In genomic region chr2:27883276-27883675, GRCm38 (mm10) we compare ENCODE assay signal across 24 mouse cellular contexts. TPM values are rescaled to one million over a fixed set of nuclear protein-coding genes. Genes with fewer than 3 reads are reported as not detected.
DNase-seq lines count a peak whose midpoint lies in the region; ATAC-seq lines count a peak whose summit lies in the region.
"Had no signal": no experiment of that assay in that cellular context is flagged by ENCODE, and none has a peak within 500 bp of the region (broad histone marks: within the 10 kb centered on the region; RNA-seq: fewer than 3 reads in every experiment).

No protein-coding gene starts in this region.

- H3K9ac ChIP-seq in limb, embryonic 13.5 days, result no peak overlapping the region
- H3K9ac ChIP-seq in limb, embryonic 15.5 days, result no peak overlapping the region
- no peak overlapping the region for H3K9ac ChIP-seq in midbrain, embryonic 11.5 days (ENCODE audit: low read length)
- H3K9ac ChIP-seq: embryonic facial prominence, embryonic 13.5 days; embryonic facial prominence, embryonic 15.5 days; forebrain, embryonic 12.5 days had no signal

- peaks cover 16% of the 10 kb centered on the region; the same call in 1 of the 2 replicates for H3K27me3 ChIP-seq in heart, embryonic 10.5 days (ENCODE audit: insufficient read depth, poor library complexity, severe bottlenecking)
- H3K27me3 ChIP-seq in limb, embryonic 13.5 days, result no peaks in the 10 kb centered on the region
- peaks cover 17% of the 10 kb centered on the region for H3K27me3 ChIP-seq in limb, embryonic 10.5 days (ENCODE audit: low read depth, poor library complexity, severe bottlenecking)
- H3K27me3 ChIP-seq in limb, embryonic 15.5 days, result no peaks in the 10 kb centered on the region
- H3K27me3 ChIP-seq in midbrain, embryonic 11.5 days (ENCODE audit: control insufficient read depth, insufficient read depth, low read length), result 0 out of 2 replicates have a peak, but pooled peaks cover 4% of the 10 kb centered on the region
- H3K27me3 ChIP-seq: embryonic facial prominence, embryonic 13.5 days; embryonic facial prominence, embryonic 15.5 days had no signal

- H3K4me3 ChIP-seq in heart, embryonic 10.5 days, result no peak overlapping the region
- H3K4me3 ChIP-seq in limb, embryonic 13.5 days, result no peak overlapping the region
- no peak overlapping the region for H3K4me3 ChIP-seq in limb, embryonic 10.5 days
- no peak overlapping the region for H3K4me3 ChIP-seq in limb, embryonic 15.5 days
- H3K4me3 ChIP-seq in midbrain, embryonic 11.5 days (ENCODE audit: low read depth, low read length), result no peak overlapping the region
- H3K4me3 ChIP-seq: embryonic facial prominence, embryonic 13.5 days; embryonic facial prominence, embryonic 15.5 days; erythroblast, embryonic 14.5 days; forebrain, embryonic 10.5 days; forebrain, embryonic 12.5 days had no signal

- peaks cover 47% of the 10 kb centered on the region for H3K4me1 ChIP-seq in heart, embryonic 10.5 days
- peaks cover 39% of the 10 kb centered on the region for H3K4me1 ChIP-seq in limb, embryonic 13.5 days
- H3K4me1 ChIP-seq in limb, embryonic 10.5 days, result peaks cover 37% of the 10 kb centered on the region
- peaks cover 47% of the 10 kb centered on the region for H3K4me1 ChIP-seq in limb, embryonic 15.5 days
- H3K4me1 ChIP-seq in midbrain, embryonic 11.5 days (ENCODE audit: control insufficient read depth, insufficient read depth, low read length), result peaks cover 22% of the 10 kb centered on the region

- no peak overlapping the region for H3K4me2 ChIP-seq in limb, embryonic 13.5 days (replicated peaks)
- H3K4me2 ChIP-seq in limb, embryonic 15.5 days, result no peak overlapping the region
- no peak overlapping the region for H3K4me2 ChIP-seq in midbrain, embryonic 11.5 days
- H3K4me2 ChIP-seq: embryonic facial prominence, embryonic 13.5 days; embryonic facial prominence, embryonic 15.5 days; forebrain, embryonic 12.5 days had no signal

- DNase-seq in gastrocnemius, postnatal 25 days, result peak; percentile 50
- no peak for DNase-seq in gastrocnemius, postnatal 4 days (ENCODE audit: low spot score in 2 of 2)
- DNase-seq in heart, embryonic 10.5 days (ENCODE audit: low spot score), result no peak
- DNase-seq in heart, adult 9 months (ENCODE audit: low spot score in 2 of 2), result no peak
- DNase-seq in limb, embryonic 10.5 days (ENCODE audit: low spot score), result no peak
- no peak for DNase-seq in midbrain, embryonic 11.5 days (ENCODE audit: low spot score, missing footprints)
- DNase-seq: adrenal gland, adult 2 months; adrenal gland, postnatal 10 days; adrenal gland, postnatal 25 days; cerebellum, adult 11 months; cerebellum, adult 18-20 months; cerebellum, adult 8-10 months; cerebellum, adult 9-11 months; cerebellum, postnatal 14 days; cerebellum, postnatal 36 days; embryo, embryonic 11 days had no signal

- ATAC-seq in limb, embryonic 13.5 days (ENCODE audit: low FRiP score, low read depth), result no peak
- no peak for ATAC-seq in limb, embryonic 15.5 days (ENCODE audit: insufficient number of reproducible peaks, low FRiP score, low TSS enrichment, low read depth)
- no peak for ATAC-seq in midbrain, embryonic 11.5 days (ENCODE audit: low FRiP score)
- ATAC-seq: forebrain, embryonic 14.5 days had no signal

- peak overlapping the region; percentile 11; the same call in 1 of the 2 replicates for H3K27ac ChIP-seq in heart, embryonic 10.5 days
- peak overlapping the region; percentile 3; the same call in 1 of the 2 replicates for H3K27ac ChIP-seq in limb, embryonic 13.5 days
- H3K27ac ChIP-seq in limb, embryonic 10.5 days, result no peak overlapping the region
- 0 out of 2 replicates have a peak overlapping the region, but pooled peaks have one; percentile 17 for H3K27ac ChIP-seq in limb, embryonic 15.5 days
- no peak overlapping the region for H3K27ac ChIP-seq in midbrain, embryonic 11.5 days (ENCODE audit: low read depth, low read length)
- H3K27ac ChIP-seq: embryonic facial prominence, embryonic 13.5 days; embryonic facial prominence, embryonic 15.5 days; forebrain, embryonic 10.5 days; forebrain, embryonic 12.5 days had no signal

- H3K9me3 ChIP-seq in heart, embryonic 10.5 days, result no peaks in the 10 kb centered on the region
- no peaks in the 10 kb centered on the region for H3K9me3 ChIP-seq in limb, embryonic 13.5 days
- no peaks in the 10 kb centered on the region for H3K9me3 ChIP-seq in limb, embryonic 10.5 days (replicated peaks)
- no peaks in the 10 kb centered on the region for H3K9me3 ChIP-seq in limb, embryonic 15.5 days
- no peaks in the 10 kb centered on the region for H3K9me3 ChIP-seq in midbrain, embryonic 11.5 days (ENCODE audit: control insufficient read depth, low read length)
- H3K9me3 ChIP-seq: embryonic facial prominence, embryonic 13.5 days; embryonic facial prominence, embryonic 15.5 days; forebrain, embryonic 10.5 days; forebrain, embryonic 12.5 days had no signal

- WGBS in heart, embryonic 10.5 days, result 80% methylated on average over 7 of the region's 7 CpGs
- 55% methylated on average over 7 of the region's 7 CpGs for WGBS in limb, embryonic 13.5 days
- 76% methylated on average over 7 of the region's 7 CpGs for WGBS in limb, embryonic 10.5 days
- WGBS in limb, embryonic 15.5 days, result 56% methylated on average over 7 of the region's 7 CpGs
- 92% methylated on average over 7 of the region's 7 CpGs for WGBS in midbrain, embryonic 11.5 days

- H3K36me3 ChIP-seq in heart, embryonic 10.5 days, result no peaks in the 10 kb centered on the region
- H3K36me3 ChIP-seq in limb, embryonic 13.5 days, result no peaks in the 10 kb centered on the region
- H3K36me3 ChIP-seq in limb, embryonic 10.5 days, result no peaks in the 10 kb centered on the region
- H3K36me3 ChIP-seq in limb, embryonic 15.5 days, result no peaks in the 10 kb centered on the region
- H3K36me3 ChIP-seq in midbrain, embryonic 11.5 days (ENCODE audit: control insufficient read depth, insufficient read depth, low read length), result no peaks in the 10 kb centered on the region
- H3K36me3 ChIP-seq: embryonic facial prominence, embryonic 13.5 days; embryonic facial prominence, embryonic 15.5 days; forebrain, embryonic 10.5 days; forebrain, embryonic 12.5 days had no signal

RNA-seq across cellular contexts. Expression of gene Col5a1, which starts 2.9 kb away (rescaled TPM):
- total RNA-seq in gastrocnemius, postnatal 25 days (2021), result 10 to 100 TPM; 52.3 to 77.1 TPM
- 100 to 1,000 TPM; 479 to 480 TPM for total RNA-seq in gastrocnemius, postnatal 4 days (2021)
- polyA plus RNA-seq in heart, embryonic 10.5 days (2016; fragmentation: Nextera tagmentation; extraction: Ambion mirVana), result 31.3 and 37.4 TPM in 2 replicates
- polyA plus RNA-seq in limb, embryonic 13.5 days (2015; fragmentation: Nextera tagmentation; extraction: Ambion mirVana), result 128 and 133 TPM in 2 replicates
- polyA plus RNA-seq in limb, embryonic 10.5 days (2016; fragmentation: Nextera tagmentation; extraction: Ambion mirVana), result 13.5 and 21.4 TPM in 2 replicates
- polyA plus RNA-seq in limb, embryonic 15.5 days (2015; fragmentation: Nextera tagmentation; extraction: Ambion mirVana), result 259 and 273 TPM in 2 replicates
- 19.7 and 21.6 TPM in 2 replicates for polyA plus RNA-seq in midbrain, embryonic 11.5 days (2014; fragmentation: Nextera tagmentation; extraction: Ambion mirVana)

Comparison
In these comparisons a context has a peak if more than half of its experiments do, and no peak if none do; other contexts are left out.
1. H3K27ac ChIP-seq: peak in heart, embryonic 10.5 days (single experiment), limb, embryonic 13.5 days (single experiment) and limb, embryonic 15.5 days (single experiment); none in limb, embryonic 10.5 days (single experiment) and midbrain, embryonic 11.5 days (single experiment).